Mouse (Mus musculus): ENCODE results near the gene Tmem132d.

Tmem132d gene

DNA sequence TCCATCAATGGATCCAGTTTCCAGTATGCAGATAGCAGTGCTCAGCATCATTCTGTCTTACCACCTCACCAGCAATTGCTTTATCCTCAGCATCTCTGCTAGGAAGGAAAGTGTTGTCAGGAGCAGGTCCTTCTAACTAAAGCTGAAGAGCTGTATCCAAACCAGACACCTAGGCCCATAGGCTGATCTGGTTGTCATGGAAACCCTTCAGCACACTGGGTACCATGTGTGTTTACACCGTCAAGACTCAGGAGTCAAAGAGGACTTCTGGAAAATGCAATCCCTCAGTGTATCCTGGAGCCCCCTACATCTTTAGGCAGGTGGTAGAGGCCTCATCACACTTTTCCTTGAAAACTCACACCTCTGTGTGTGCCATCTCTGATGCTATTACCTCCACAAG, 513.7 kb downstream of the Tmem132d start:
- no peak for DNase-seq

- DNase-seq, result no peak
Observed at GRCm38 (mm10) chr5:127918376-127918775, 514.5 kb downstream of the Tmem132d start.

- DNase-seq, result peak in 1 of 2 experiments; percentile 5
Observed at GRCm38 (mm10) chr5:127914157-127914556, 518.7 kb downstream of the Tmem132d start.

- no peak for DNase-seq
Observed at GRCm38 (mm10) chr5:127911603-127912002, 521.3 kb downstream of the Tmem132d start.

DNA sequence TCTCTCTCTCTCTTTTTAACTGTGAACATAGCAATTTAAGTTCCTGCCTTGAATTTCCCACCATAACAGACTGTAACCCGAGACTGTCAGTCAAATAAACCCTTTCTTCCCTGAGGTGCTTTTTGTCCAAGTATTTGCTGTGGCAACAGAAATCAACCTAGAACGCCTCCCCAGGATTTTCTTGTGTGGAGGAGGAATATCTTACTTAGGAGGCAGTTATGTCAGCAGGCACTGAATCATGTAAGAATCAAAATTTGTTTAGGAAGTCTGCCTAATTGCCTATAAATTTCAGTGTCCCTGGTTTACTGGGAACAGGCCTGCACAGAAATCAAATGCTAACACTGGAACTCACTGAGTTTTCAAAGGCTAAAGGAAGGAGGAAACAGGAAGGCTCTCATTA, 522.5 kb downstream of the Tmem132d start:
- no peak for DNase-seq

DNA sequence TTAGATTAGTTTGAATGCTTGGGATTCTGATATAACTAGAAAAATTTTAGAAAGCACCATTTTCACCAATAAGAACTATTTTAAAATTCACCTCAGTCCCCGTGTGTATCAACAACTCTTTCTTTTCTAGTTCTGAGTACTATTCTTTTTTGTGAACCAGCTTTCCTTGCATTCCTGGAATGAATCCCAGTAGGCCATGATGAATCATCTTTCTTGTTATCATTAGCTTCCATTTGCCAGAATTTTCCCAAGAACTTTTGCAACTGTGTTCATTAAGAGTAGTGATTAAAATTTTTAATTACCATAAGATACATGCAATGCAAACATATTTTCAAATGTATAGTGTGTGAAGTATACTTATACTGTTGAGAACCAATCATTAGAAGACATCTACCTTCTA, 537.7 kb downstream of the Tmem132d start:
- no peak for DNase-seq

- DNase-seq, result peak; percentile 73
Observed at GRCm38 (mm10) chr5:127885566-127886505, 547.0 kb downstream of the Tmem132d start.

DNA sequence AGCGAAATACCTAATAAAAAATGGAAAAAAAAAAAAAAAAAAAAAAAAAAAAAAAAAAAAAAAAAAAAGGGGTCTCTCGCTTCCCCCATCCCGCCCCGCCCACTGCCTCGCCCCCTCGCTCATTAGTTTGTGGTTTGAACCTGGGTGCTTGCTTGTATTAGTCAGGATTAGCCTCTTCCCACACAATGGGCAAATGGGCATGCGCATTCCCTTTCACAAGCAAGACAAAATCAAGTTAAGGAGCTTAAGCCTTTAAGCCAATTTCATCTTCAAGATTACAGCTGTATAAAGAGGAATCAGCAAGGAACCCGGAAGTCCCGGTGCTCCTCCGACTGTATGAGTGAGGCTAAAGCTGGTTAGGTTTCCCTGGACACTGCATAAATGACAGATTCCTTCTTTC, 549.9 kb downstream of the Tmem132d start:
- DNase-seq, result no peak

DNA sequence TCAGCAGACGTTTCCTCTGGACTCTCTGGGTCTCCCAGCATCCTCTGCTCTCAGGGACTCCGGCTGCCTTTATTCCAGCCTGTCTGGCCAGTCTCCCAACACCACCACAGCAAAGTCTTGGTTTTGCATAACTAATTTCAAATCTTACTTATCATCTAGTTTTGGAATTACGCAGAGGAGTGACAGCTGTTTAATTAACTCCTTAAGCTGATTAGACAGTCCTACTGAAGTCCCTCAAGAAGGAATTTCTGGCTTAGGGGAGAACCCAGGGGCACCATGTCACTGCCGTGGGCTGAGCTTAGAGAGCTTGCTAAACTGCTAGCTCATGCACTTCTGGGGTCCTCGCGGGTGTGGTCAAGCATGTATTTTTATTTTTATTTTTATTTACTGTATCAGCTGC, 558.4 kb downstream of the Tmem132d start:
- DNase-seq, result no peak

DNA sequence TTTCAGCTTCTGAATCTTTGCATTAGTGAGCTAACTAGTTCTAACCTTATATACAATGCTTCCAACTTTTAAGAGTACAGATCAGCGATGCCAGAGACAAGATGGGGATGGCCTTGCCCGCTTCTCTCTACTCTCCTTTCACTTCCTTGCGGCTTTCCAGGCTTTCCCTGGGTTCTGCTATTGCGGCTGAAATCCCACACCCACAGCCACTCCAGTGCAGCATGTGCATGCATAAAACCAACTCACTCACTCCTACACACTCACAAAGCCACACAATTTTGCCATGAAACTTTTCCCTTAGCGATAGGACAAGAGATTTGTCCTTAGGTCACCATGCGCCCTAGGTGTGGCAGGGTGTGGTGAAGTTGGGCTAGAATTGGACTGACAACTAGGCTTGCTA, 567.7 kb downstream of the Tmem132d start:
- no peak for DNase-seq

DNA sequence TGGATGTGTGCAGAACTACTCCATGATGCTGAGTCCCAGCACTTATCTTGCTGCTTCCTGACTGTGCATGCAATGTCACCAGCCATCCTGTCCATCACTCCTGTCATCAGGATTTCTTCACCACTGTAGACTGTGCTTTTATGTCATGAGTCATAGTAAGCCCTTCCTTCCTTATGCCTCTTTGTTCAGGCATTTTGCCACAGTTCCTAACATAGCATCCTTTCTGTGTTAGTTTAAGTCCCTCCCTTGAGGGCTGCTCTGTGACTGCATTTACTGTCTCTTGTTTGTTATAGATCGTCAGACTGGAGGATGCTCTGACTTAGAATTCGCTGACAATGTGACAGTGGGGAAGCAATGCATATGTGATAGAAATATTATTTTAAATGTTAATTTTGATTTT, 573.2 kb downstream of the Tmem132d start:
- no peak for DNase-seq

DNA sequence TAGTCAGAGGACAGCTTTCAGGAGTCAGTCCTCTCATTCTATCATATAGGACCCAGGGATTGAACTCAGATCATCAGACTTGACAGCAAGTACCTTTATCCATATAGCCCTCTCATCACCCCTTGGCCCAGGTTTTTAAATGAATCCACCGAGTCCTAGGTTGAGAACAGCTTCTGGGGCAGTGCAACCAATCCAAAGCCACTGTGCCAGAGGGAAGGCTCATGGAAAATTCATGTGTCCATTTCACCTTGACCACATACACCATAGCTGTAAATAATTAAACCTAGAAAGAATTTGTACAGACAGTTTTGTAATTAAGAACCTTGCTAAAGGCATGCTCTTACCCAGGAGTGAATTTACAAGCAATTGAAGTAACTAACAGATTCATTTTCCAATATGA, 580.6 kb downstream of the Tmem132d start:
- no peak for DNase-seq

DNA sequence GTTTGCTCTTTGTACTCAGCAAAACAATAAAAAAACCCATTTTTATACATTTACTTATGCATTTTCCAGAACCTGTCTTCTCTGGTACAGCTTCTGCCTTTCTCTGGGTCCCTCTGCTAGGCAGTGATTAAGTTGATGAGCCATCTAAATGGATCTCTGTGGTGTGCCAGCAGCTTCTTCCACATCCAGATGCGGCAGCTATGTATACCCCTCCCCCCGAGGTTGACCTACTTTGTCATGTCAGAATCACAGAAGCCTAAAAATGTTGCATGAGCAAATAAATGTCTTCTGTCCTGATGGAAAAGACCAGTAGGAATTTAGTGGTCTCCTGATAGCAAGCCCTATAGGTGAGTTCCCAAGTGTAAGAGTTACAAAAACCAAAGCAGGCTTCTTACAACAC, 601.1 kb downstream of the Tmem132d start:
- DNase-seq, result no peak

- DNase-seq, result no peak
Observed at GRCm38 (mm10) chr5:127830831-127831230, 602.0 kb downstream of the Tmem132d start.

DNA sequence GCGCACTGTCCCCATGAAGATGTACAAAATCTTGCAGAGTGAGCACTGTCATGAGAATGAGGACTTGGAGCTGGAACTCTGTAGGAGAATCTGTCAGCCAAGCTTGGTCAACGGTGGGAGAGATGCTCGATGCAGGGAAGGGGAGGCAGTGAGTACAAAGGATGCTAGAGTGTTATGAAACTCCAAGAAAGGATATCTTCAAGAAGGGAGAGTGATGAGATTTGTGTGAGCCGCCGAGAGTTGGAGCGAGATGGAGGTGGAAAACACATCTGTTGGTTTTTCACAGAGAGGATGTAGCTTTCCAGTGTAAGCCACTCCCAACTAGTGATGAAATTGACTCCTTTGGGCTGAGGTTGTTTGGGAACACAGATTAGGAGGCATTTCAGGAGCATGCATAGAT, 604.1 kb downstream of the Tmem132d start:
- DNase-seq, result no peak

- no peak for DNase-seq
Observed at GRCm38 (mm10) chr5:127821960-127822359, 610.9 kb downstream of the Tmem132d start.

- DNase-seq, result peak; percentile 5 to 15
Observed at GRCm38 (mm10) chr5:127815292-127815691, 617.6 kb downstream of the Tmem132d start.

GRCm38 (mm10) chr5:127807419-127807818, 625.5 kb downstream of the Tmem132d start:
- no peak for DNase-seq

- DNase-seq, result no peak
Observed at GRCm38 (mm10) chr5:127806850-127807249, 626.0 kb downstream of the Tmem132d start.

GRCm38 (mm10) chr5:127800907-127801306, 632.0 kb downstream of the Tmem132d start:
- DNase-seq, result no peak

DNA sequence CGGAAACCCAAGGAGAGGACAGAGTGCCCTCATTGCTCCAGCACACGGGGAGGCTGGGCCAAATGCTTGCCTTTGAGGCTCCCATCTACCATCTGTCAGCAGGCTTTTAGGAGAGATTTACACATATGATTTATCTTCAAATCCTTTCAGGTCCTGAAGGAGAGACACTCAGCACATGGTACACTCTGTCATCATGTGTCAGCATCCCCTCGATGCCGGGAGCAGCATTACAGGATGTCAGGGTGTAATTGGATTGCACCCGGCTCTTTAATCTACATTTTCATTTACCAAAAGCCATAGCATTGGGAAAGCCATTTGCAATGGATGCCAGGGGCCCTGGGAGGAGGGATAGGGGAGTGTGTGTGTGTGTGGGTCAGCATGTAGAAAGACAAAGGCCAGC, 651.7 kb downstream of the Tmem132d start:
- DNase-seq, result no peak

- peak in 1 of 2 experiments; percentile 11 for DNase-seq
Observed at GRCm38 (mm10) chr5:127775749-127776148, 657.1 kb downstream of the Tmem132d start.

- DNase-seq, result no peak
Observed at GRCm38 (mm10) chr5:127758576-127758975, 674.3 kb downstream of the Tmem132d start.

GRCm38 (mm10) chr5:127756671-127757423, 676.0 kb downstream of the Tmem132d start:
- DNase-seq, result peak; percentile 42 to 55
